ENCODE assay signal across 20 mouse cellular contexts in the genomic region with DNA sequence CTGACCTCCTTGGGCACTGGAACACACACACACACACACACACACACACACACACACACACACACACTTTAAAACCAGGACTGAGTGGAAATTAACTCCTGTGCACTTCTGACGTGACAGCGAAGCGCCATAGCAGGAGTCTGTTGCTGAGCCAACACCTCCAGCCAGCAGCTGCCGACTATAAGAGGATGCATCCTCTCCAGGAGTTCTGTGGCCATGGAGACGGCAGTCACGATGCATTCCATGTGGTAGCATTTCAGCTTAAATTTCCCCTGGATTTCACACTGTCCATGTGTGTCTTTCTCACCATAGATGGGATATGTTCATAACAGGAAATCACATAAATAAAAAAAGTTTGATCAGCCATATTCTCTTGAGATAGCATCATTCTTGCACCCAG. TPM values are rescaled to one million over a fixed set of nuclear protein-coding genes. Genes with fewer than 3 reads are reported as not detected.
DNase-seq lines count a peak whose midpoint lies in the region; ATAC-seq and TF ChIP-seq lines count a peak whose summit lies in the region.
"Had no signal": no experiment of that assay in that cellular context is flagged by ENCODE, and none has a peak within 500 bp of the region (broad histone marks: within the 10 kb centered on the region; RNA-seq: fewer than 3 reads in every experiment).

No protein-coding gene starts in this region.

- H3K27ac ChIP-seq in hindbrain, postnatal 0 days, result no peak overlapping the region
- no peak overlapping the region for H3K27ac ChIP-seq in hindbrain, embryonic 13.5 days
- no peak overlapping the region for H3K27ac ChIP-seq in intestine, embryonic 16.5 days (ENCODE audit: low read length)
- H3K27ac ChIP-seq: embryonic facial prominence, embryonic 15.5 days; forebrain, embryonic 12.5 days; layer of hippocampus, adult 2 months; limb, embryonic 13.5 days; liver, embryonic 14.5 days; midbrain, embryonic 15.5 days had no signal

- H3K27me3 ChIP-seq in hindbrain, postnatal 0 days (ENCODE audit: insufficient read depth, low read length), result no peaks in the 10 kb centered on the region
- peaks cover 3% of the 10 kb centered on the region; the same call in 1 of the 2 replicates for H3K27me3 ChIP-seq in hindbrain, embryonic 13.5 days
- no peaks in the 10 kb centered on the region for H3K27me3 ChIP-seq in intestine, embryonic 16.5 days (replicated peaks; ENCODE audit: control insufficient read depth, insufficient read depth, low read length)
- H3K27me3 ChIP-seq: forebrain, embryonic 12.5 days; midbrain, embryonic 15.5 days had no signal

- DNase-seq in hindbrain, postnatal 0 days (ENCODE audit: low spot score), result peak; percentile 51
- DNase-seq in frontal cortex, adult 2 months (ENCODE audit: extremely low spot score in 1 of 2, low spot score in 1 of 2), result peak; percentile 78
- DNase-seq in left cerebral cortex, postnatal 10 days (ENCODE audit: extremely low spot score in 1 of 2, low spot score in 2 of 2), result peak; percentile 48 to 76
- DNase-seq in right cerebral cortex, postnatal 25 days, result peak; percentile 75
- no peak for DNase-seq in kidney, adult 18-20 months
- no peak for DNase-seq in kidney, adult 8-10 months
- DNase-seq: adrenal gland, postnatal 10 days; cerebellum, adult 8-10 months; gastrocnemius, postnatal 25 days; thymus, adult 18-20 months had no signal

- no peaks in the 10 kb centered on the region for H3K4me1 ChIP-seq in hindbrain, postnatal 0 days (ENCODE audit: insufficient read depth, low read length)
- no peaks in the 10 kb centered on the region for H3K4me1 ChIP-seq in hindbrain, embryonic 13.5 days (replicated peaks)
- no peaks in the 10 kb centered on the region for H3K4me1 ChIP-seq in intestine, embryonic 16.5 days (ENCODE audit: control insufficient read depth, insufficient read depth, low read length)
- H3K4me1 ChIP-seq: embryonic facial prominence, embryonic 15.5 days; forebrain, embryonic 12.5 days; limb, embryonic 13.5 days; midbrain, embryonic 15.5 days had no signal

- H3K9me3 ChIP-seq in hindbrain, postnatal 0 days (ENCODE audit: low read length), result no peaks in the 10 kb centered on the region
- no peaks in the 10 kb centered on the region for H3K9me3 ChIP-seq in hindbrain, embryonic 13.5 days
- no peaks in the 10 kb centered on the region for H3K9me3 ChIP-seq in intestine, embryonic 16.5 days (ENCODE audit: control insufficient read depth, low read length)
- H3K9me3 ChIP-seq: embryonic facial prominence, embryonic 15.5 days; forebrain, embryonic 12.5 days; limb, embryonic 13.5 days; midbrain, embryonic 15.5 days had no signal

- intact Hi-C loops in left cerebral cortex, postnatal 10 days (cut with DNase I), result no loop called here

- no peaks in the 10 kb centered on the region for H3K36me3 ChIP-seq in hindbrain, postnatal 0 days (ENCODE audit: insufficient read depth, low read length)
- no peaks in the 10 kb centered on the region for H3K36me3 ChIP-seq in hindbrain, embryonic 13.5 days
- H3K36me3 ChIP-seq in intestine, embryonic 16.5 days (ENCODE audit: control insufficient read depth, insufficient read depth, low read length), result no peaks in the 10 kb centered on the region
- H3K36me3 ChIP-seq: embryonic facial prominence, embryonic 15.5 days; forebrain, embryonic 12.5 days; limb, embryonic 13.5 days; midbrain, embryonic 15.5 days had no signal

- ATAC-seq in hindbrain, postnatal 0 days, result no peak
- no peak for ATAC-seq in hindbrain, embryonic 13.5 days (ENCODE audit: low FRiP score)
- no peak for ATAC-seq in intestine, embryonic 16.5 days
- ATAC-seq: lung, postnatal 0 days; midbrain, embryonic 15.5 days had no signal

- TF ChIP-seq CTCF in hindbrain, postnatal 0 days (IDR thresholded peaks at IDR 0.05; ENCODE audit: low read depth), result no peak

- WGBS in hindbrain, postnatal 0 days, result 25% methylated on average over 6 of the region's 6 CpGs
- WGBS in hindbrain, embryonic 13.5 days, result 61% methylated on average over 6 of the region's 6 CpGs
- 58% methylated on average over 6 of the region's 6 CpGs for WGBS in intestine, embryonic 16.5 days

- no peak overlapping the region for H3K9ac ChIP-seq in hindbrain, postnatal 0 days (replicated peaks; ENCODE audit: low read length)
- H3K9ac ChIP-seq in hindbrain, embryonic 13.5 days, result no peak overlapping the region
- no peak overlapping the region for H3K9ac ChIP-seq in intestine, embryonic 16.5 days (ENCODE audit: low read depth, low read length)
- H3K9ac ChIP-seq: embryonic facial prominence, embryonic 15.5 days; forebrain, embryonic 12.5 days; limb, embryonic 13.5 days; liver, embryonic 14.5 days; midbrain, embryonic 15.5 days had no signal

- no peak overlapping the region for H3K4me2 ChIP-seq in hindbrain, postnatal 0 days (ENCODE audit: low read depth, low read length)
- no peak overlapping the region for H3K4me2 ChIP-seq in hindbrain, embryonic 13.5 days
- H3K4me2 ChIP-seq in intestine, embryonic 16.5 days (ENCODE audit: low read depth, low read length), result no peak overlapping the region
- H3K4me2 ChIP-seq: embryonic facial prominence, embryonic 15.5 days; forebrain, embryonic 12.5 days; limb, embryonic 13.5 days; midbrain, embryonic 15.5 days had no signal

- H3K4me3 ChIP-seq in hindbrain, postnatal 0 days (ENCODE audit: low read length), result no peak overlapping the region
- no peak overlapping the region for H3K4me3 ChIP-seq in hindbrain, embryonic 13.5 days
- no peak overlapping the region for H3K4me3 ChIP-seq in intestine, embryonic 16.5 days (ENCODE audit: low read length)
- H3K4me3 ChIP-seq: embryonic facial prominence, embryonic 15.5 days; forebrain, embryonic 12.5 days; layer of hippocampus, adult 2 months; limb, embryonic 13.5 days; midbrain, embryonic 15.5 days had no signal

RNA-seq across cellular contexts. Expression of a gene that starts 30.1 kb away (rescaled TPM):
- 2.4 and 5.3 TPM in 2 replicates for total RNA-seq in hindbrain, postnatal 0 days (2014; rRNA removed)
- 1.6 and 1.9 TPM in 2 replicates for polyA plus RNA-seq in hindbrain, postnatal 0 days (2015; fragmentation: Nextera tagmentation; extraction: Ambion mirVana)
- 0.47 and 0.73 TPM in 2 replicates for polyA plus RNA-seq in hindbrain, embryonic 13.5 days (2015; fragmentation: Nextera tagmentation; extraction: Ambion mirVana)
- 8.5 and 9.3 TPM in 2 replicates for polyA plus RNA-seq in frontal cortex, adult 2 months (2012; rRNA removed)
- 10 to 100 TPM; 13.7 to 15.8 TPM for total RNA-seq in left cerebral cortex, postnatal 10 days (2021)
- polyA plus RNA-seq in intestine, embryonic 16.5 days (2015; fragmentation: Nextera tagmentation; extraction: Ambion mirVana), result 1.1 and 1.2 TPM in 2 replicates
- polyA plus RNA-seq: heart, postnatal 0 days had no signal

Comparison
In these comparisons a context has a peak if more than half of its experiments do, and no peak if none do; other contexts are left out.
1. DNase-seq: peak in hindbrain, postnatal 0 days (single experiment), frontal cortex, adult 2 months (2 of 2), left cerebral cortex, postnatal 10 days (2 of 2) and right cerebral cortex, postnatal 25 days (single experiment); none in kidney, adult 18-20 months (single experiment) and kidney, adult 8-10 months (0 of 2).